Mouse (Mus musculus): ENCODE measurements at regions not wholly inside any gene's neighbourhood (a gene's known extent, or its start where the extent isn't known, plus 50 kb on each side); places are given as distances from the start of the nearest gene placed in this dataset.

- peak; percentile 51 to 66 for DNase-seq
Observed at GRCm38 (mm10) chr15:103627085-103627484, 62.2 kb upstream of the Glycam1 start.
